9 mouse cellular contexts compared by ENCODE assay signal in genomic region chr19:37377404-37377990, GRCm38 (mm10). TPM values are rescaled to one million over a fixed set of nuclear protein-coding genes. Genes with fewer than 3 reads are reported as not detected.
DNase-seq lines count a peak whose midpoint lies in the region; ATAC-seq lines count a peak whose summit lies in the region.
"Had no signal": no experiment of that assay in that cellular context is flagged by ENCODE, and none has a peak within 500 bp of the region (broad histone marks: within the 10 kb centered on the region; RNA-seq: fewer than 3 reads in every experiment).

No protein-coding gene starts in this region.

- peak overlapping the region; percentile 59 for H3K4me2 ChIP-seq in kidney, embryonic 14.5 days (replicated peaks; ENCODE audit: low read depth, low read length)
- H3K4me2 ChIP-seq in hindbrain, embryonic 13.5 days, result peak overlapping the region; percentile 81
- peak overlapping the region; percentile 83; the same call in 1 of the 2 replicates for H3K4me2 ChIP-seq in midbrain, embryonic 15.5 days

- H3K9me3 ChIP-seq in kidney, embryonic 14.5 days (ENCODE audit: control insufficient read depth, low read length), result no peaks in the 10 kb centered on the region
- no peaks in the 10 kb centered on the region for H3K9me3 ChIP-seq in hindbrain, embryonic 13.5 days
- H3K9me3 ChIP-seq in midbrain, embryonic 15.5 days, result no peaks in the 10 kb centered on the region

- H3K9ac ChIP-seq in kidney, embryonic 14.5 days (ENCODE audit: low read depth, low read length), result peak overlapping the region; percentile 76; the same call in 1 of the 2 replicates
- H3K9ac ChIP-seq in hindbrain, embryonic 13.5 days, result peak overlapping the region; percentile 43
- H3K9ac ChIP-seq in midbrain, embryonic 15.5 days, result no peak overlapping the region

- H3K36me3 ChIP-seq in kidney, embryonic 14.5 days (ENCODE audit: control insufficient read depth, insufficient read depth, low read length), result no peaks in the 10 kb centered on the region
- no peaks in the 10 kb centered on the region for H3K36me3 ChIP-seq in hindbrain, embryonic 13.5 days
- H3K36me3 ChIP-seq in midbrain, embryonic 15.5 days (replicated peaks), result no peaks in the 10 kb centered on the region

- WGBS in kidney, embryonic 14.5 days, result 20% methylated on average over 8 of the region's 8 CpGs
- WGBS in hindbrain, embryonic 13.5 days, result 33% methylated on average over 8 of the region's 8 CpGs
- 23% methylated on average over 8 of the region's 8 CpGs for WGBS in midbrain, embryonic 15.5 days

- H3K4me1 ChIP-seq in kidney, embryonic 14.5 days (ENCODE audit: control insufficient read depth, insufficient read depth, low read length), result peaks cover 8% of the 10 kb centered on the region
- H3K4me1 ChIP-seq in hindbrain, embryonic 13.5 days (replicated peaks), result peaks cover 21% of the 10 kb centered on the region
- peaks cover 14% of the 10 kb centered on the region for H3K4me1 ChIP-seq in midbrain, embryonic 15.5 days

- DNase-seq in kidney, postnatal 36 days, result no peak
- DNase-seq in Muller cell, postnatal 12 days (ENCODE audit: inconsistent ontology term), result peak; percentile 62
- DNase-seq in urinary bladder, postnatal 25 days (ENCODE audit: low spot score), result no peak
- DNase-seq in urinary bladder, adult 18-20 months (ENCODE audit: low spot score in 2 of 2), result no peak
- DNase-seq: adrenal gland, adult 2 months had no signal

- no peak overlapping the region for H3K27ac ChIP-seq in kidney, embryonic 14.5 days (ENCODE audit: low read depth, low read length)
- no peak overlapping the region for H3K27ac ChIP-seq in hindbrain, embryonic 13.5 days
- H3K27ac ChIP-seq in midbrain, embryonic 15.5 days, result no peak overlapping the region

- H3K27me3 ChIP-seq in kidney, embryonic 14.5 days (ENCODE audit: control insufficient read depth, insufficient read depth, low read length), result no peaks in the 10 kb centered on the region
- H3K27me3 ChIP-seq in hindbrain, embryonic 13.5 days, result no peaks in the 10 kb centered on the region
- H3K27me3 ChIP-seq in midbrain, embryonic 15.5 days (replicated peaks), result no peaks in the 10 kb centered on the region

- no peak for ATAC-seq in kidney, embryonic 14.5 days (ENCODE audit: low FRiP score, low TSS enrichment)
- ATAC-seq in hindbrain, embryonic 13.5 days (ENCODE audit: low FRiP score), result no peak
- no peak for ATAC-seq in midbrain, embryonic 15.5 days (replicated peaks)
- no peak for ATAC-seq in inflammation-experienced regulatory T-cells, adult 6 months

- peak overlapping the region; percentile 97 for H3K4me3 ChIP-seq in kidney, embryonic 14.5 days (ENCODE audit: low read length)
- peak overlapping the region; percentile 75 for H3K4me3 ChIP-seq in hindbrain, embryonic 13.5 days
- H3K4me3 ChIP-seq in midbrain, embryonic 15.5 days, result peak overlapping the region; percentile 72

RNA-seq across cellular contexts. Expression of gene Kif11, which starts 1.3 kb away (rescaled TPM):
- polyA plus RNA-seq in kidney, embryonic 14.5 days (2014; fragmentation: Nextera tagmentation; extraction: Ambion mirVana), result 49.4 and 79.4 TPM in 2 replicates
- 13.5 and 14.3 TPM in 2 replicates for polyA plus RNA-seq in hindbrain, embryonic 13.5 days (2015; fragmentation: Nextera tagmentation; extraction: Ambion mirVana)
- 8.4 and 11.3 TPM in 2 replicates for polyA plus RNA-seq in midbrain, embryonic 15.5 days (2015; fragmentation: Nextera tagmentation; extraction: Ambion mirVana)
- 10 to 100 TPM in 1 of 3 experiments, 1 to 10 TPM in 2; 2.5 to 67.9 (median 6.3) TPM for polyA plus RNA-seq in inflammation-experienced regulatory T-cells, adult 6 months (2017; shearing (Covaris generic))

RNA-seq across cellular contexts. Expression of gene Ide, which starts 39.8 kb away (rescaled TPM):
- 30.4 and 74.9 TPM in 2 replicates for polyA plus RNA-seq in kidney, embryonic 14.5 days (2014; fragmentation: Nextera tagmentation; extraction: Ambion mirVana)
- polyA plus RNA-seq in hindbrain, embryonic 13.5 days (2015; fragmentation: Nextera tagmentation; extraction: Ambion mirVana), result 35.3 and 35.7 TPM in 2 replicates
- 37.8 and 39.0 TPM in 2 replicates for polyA plus RNA-seq in midbrain, embryonic 15.5 days (2015; fragmentation: Nextera tagmentation; extraction: Ambion mirVana)
- polyA plus RNA-seq in inflammation-experienced regulatory T-cells, adult 6 months (2017; shearing (Covaris generic)), result 10 to 100 TPM; 57.4 to 92.1 (median 62.0) TPM

RNA-seq across cellular contexts. Expression of gene Hhex, which starts 57.1 kb away (rescaled TPM):
- 11.5 and 11.6 TPM in 2 replicates for polyA plus RNA-seq in kidney, embryonic 14.5 days (2014; fragmentation: Nextera tagmentation; extraction: Ambion mirVana)
- 6.7 and 7.2 TPM in 2 replicates for polyA plus RNA-seq in hindbrain, embryonic 13.5 days (2015; fragmentation: Nextera tagmentation; extraction: Ambion mirVana)
- polyA plus RNA-seq in midbrain, embryonic 15.5 days (2015; fragmentation: Nextera tagmentation; extraction: Ambion mirVana), result 5.1 and 5.2 TPM in 2 replicates
- 1 to 10 TPM in 1 of 3 experiments, under 1 TPM in 1, not detected in 1; 0.31 to 1.8 TPM for polyA plus RNA-seq in inflammation-experienced regulatory T-cells, adult 6 months (2017; shearing (Covaris generic))
